Mouse (Mus musculus): ENCODE measurements around the gene Il1rl2.

DNA sequence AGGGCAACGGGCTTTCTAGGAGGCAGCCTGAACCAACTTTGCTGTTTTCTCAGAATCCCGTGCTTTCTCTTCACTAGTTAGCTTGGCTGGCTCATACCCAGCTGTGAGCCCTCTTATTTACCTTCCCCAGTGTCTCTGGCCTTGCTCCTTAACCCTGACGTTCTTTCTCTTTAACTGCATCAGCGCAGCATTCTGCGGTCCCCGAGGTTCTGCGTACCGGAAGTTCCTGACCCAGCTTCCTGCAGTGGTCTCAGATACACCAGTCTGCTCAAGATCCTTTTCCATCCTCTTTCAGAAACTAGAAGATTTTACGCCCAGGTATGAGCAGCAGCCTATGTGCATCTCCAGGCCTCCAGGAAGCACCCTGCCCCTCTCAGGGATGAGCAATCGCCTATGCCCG, 56.6 kb downstream of the Il1rl2 start:
- TF ChIP-seq CTCF (IDR thresholded peaks at IDR 0.05 in 2 of 3, conservative IDR thresholded peaks at IDR 0.05 in 1 of 3; ENCODE audit: control insufficient read depth in 1 of 3, insufficient read depth in 1 of 3, low read depth in 2 of 3, low read length in 3 of 3, poor library complexity in 1 of 3, severe bottlenecking in 1 of 3) (no peak), USF1 (IDR thresholded peaks at IDR 0.05; ENCODE audit: low read depth, low read length) (no peak), POLR2A (IDR thresholded peaks at IDR 0.05; ENCODE audit: control insufficient read depth in 1 of 2, insufficient read depth in 1 of 2, low read depth in 1 of 2, low read length in 2 of 2, poor library complexity in 1 of 2) (no peak), USF2 (IDR thresholded peaks at IDR 0.05; ENCODE audit: borderline replicate concordance in 1 of 2, insufficient read depth in 1 of 2, low read depth in 1 of 2, low read length in 2 of 2) (no peak), NELFE (IDR thresholded peaks at IDR 0.05; ENCODE audit: low read depth, low read length) (no peak), ZC3H11A (IDR thresholded peaks at IDR 0.05; ENCODE audit: low read depth, low read length) (no peak)

Data from MEL (cell line).